Mouse (Mus musculus): ENCODE measurements around the gene Ttc19.
A peak's percentile ranks its signal among the peaks of the same experiment; 100 is the strongest.
"Not testable (repeated sequence)": the region's sequence is repeated elsewhere in the genome, so short reads cannot be mapped to it uniquely, and the experiment has no call there.

Gene Ttc19

DNA sequence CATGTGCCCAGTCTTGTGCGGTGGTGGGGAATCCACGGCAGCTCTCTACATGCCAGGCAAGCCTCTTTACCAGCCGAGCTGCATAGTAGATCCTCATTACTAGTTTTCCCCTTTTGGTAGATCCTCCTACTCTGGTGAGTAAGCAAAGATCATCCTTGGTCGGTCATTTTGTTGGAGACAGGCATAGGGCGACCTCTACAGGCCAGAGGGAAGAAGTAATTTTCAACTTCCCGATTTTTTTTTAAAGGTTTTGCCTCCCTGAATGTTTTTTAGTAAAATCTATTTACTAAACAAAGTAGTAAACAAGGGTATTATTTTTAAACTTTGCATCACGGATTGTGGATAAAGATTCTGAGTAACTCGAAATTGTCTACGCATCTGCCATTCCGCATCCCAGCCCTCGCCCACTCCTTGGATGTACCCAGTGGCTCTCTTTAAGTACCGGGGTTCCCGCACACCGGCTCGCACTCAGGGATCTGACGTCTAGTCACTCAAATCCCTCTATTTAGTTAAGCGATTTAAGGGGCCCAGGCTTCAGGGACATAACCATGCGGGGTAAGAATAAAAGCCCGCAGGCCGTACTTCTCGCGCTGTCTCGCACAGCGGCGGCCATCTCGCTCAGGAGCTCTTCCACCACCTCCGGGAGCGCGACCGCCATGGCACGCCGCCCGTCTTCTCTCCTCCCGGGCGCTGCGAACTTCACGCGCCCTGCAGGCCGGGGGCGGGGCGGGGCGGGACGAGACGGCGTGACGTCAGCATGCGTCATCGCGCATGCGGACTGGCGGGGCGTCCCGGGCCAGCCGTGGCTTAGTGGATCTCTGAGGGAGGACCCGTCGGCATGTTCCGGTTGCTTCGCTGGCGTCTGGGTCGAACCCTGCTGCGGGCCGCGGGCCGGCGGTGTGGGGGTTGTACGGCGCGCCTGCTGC is at the start of gene Ttc19, which contains the start of gene Zswim7:
Gene Ttc19, plus strand, starts transcription at position 799 of the 926 bp plus-strand sequence.
Gene Zswim7, minus strand, starts transcription at position 701 of the 926 bp plus-strand sequence.
- peak; percentile 91 for DNase-seq

DNA sequence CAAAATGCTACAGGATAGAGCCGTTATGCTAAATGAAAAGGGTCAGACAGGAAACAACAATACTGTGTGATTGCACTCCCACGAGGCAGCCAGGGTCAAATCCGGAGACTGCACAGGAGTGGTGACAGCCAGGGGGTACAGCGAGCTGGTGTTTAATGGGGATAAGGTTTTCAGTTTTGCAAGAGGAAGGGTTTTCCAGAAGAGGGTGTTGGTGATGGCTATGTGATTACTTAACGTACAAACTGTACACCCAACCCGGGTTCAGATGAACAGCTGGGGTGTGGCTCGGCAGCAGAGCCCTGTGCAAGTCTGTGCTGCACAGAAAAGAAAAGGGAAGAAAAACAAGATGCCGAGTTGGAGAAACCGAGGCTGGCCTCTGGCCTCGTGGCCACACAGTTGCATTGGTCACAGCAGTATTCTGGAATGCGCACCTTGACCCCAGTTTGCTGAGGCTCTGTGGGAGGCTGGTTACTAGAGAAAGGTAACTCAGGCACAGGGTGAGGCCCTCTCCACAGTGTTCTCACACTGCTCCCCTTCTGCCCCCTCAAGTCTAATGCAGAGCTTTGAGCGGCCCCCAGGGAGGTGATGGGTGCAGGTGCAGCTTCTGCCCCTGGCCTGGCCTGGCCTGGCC is 40.5 kb upstream of the Ttc19 start:
- DNase-seq, result no peak

DNA sequence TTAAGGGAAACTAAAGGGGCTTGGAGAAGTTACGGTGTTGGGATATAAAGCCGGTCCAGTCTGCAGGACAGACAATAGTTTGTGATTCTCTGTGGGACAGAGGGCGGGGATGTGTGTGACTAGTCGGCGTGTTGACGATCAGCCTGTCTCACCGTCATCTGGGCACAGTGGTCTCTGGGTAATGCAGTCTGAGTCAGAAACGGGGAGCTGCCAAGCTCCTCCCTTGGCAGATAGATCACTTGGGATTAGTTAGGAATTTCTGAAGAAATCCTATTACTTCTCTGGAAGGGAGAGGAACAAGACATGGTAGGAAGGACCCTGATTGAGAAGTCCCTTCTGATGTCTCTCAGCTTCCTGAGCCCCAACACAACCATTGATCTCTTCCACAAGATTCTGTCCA is 37.4 kb upstream of the Ttc19 start:
- DNase-seq, result no peak

DNA sequence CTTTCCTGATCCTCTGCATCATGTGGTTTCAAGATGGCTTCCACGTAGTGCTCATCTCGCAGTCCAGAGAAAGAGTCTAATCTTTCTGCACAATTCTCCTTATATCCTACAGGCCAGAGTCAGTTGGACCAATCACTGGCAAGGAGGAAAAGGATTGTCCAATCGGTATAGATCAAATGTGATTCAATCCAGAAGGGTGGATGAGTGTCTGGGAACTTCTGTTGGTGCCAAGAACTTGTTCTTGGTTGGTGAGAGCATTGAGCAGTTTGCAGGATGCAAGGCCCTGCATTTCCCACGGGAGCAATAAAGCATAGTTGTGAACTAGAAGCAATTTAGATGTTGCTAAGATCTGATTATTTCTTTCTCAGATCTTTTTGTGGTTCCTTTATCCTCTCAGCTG is 36.8 kb upstream of the Ttc19 start:
- no peak for DNase-seq

DNA sequence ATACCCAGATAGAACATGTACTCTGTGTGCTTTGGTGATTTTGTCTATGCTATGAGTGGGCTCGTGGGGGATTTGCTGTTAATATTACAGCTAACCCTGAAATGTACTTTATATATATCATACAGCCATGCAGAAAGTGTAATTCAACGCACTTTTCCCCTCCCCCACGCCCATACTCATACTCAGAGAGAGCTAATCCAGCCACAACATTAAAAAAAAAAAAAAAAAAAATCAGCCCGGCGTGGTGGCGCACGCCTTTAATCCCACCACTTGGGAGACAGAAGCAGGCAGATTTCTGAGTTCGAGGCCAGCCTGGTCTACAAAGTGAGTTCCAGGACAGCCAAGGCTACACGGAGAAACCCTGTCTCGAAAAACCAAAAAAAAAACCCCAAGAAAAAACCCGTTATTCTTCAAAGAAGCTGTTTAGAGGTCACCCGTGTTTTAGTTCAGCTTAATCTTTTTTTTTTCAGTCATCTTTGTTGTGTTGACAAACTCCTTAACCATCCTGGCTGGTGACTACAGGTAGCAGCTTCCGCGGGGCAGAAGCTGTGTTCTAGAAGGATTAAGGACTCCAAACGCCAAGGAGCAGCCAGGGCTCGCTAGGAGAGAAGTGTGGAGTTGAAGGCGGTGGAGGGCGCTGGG is 33.4 kb upstream of the Ttc19 start:
- no peak for DNase-seq

DNA sequence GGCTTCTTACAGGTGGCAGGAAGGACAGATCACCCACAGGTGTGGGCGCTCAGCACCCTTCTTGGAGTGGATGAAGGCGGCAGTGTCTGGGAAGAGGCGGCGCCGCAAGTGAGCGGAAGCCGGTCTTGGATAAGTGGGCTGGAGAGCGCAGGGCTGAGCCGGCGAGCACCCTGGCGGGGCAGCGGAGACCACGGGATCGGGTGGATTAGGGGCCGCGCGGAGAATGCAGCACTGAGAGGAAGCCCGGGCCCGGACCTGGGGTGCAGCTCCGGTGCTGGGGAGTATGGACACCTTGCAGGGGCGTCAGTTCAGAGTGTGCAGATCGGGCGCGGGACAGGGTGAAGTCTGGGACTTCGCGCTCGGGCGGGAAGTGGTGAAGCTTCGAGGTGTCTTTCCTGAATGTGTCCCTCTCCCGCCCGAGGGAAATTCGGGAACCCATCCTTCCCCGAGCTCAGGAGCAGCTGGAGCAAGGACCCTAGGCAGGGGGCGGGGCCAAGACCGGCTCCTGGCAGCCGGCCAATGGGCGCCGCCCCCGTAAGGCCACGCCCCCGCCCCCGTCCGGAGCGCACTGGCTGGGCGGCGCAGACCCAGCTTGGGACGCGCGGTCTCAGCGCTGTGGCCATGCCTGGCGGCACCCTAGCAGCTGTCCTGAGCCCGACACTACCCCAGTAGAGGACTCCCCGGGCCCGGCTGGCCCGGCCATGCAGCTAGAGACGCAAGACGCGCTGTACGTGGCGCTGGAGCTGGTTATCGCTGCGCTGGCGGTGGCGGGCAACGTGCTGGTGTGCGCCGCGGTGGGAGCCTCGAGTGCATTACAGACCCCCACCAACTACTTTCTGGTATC is 32.6 kb upstream of the Ttc19 start, which contains the start of gene Adora2b:
Gene Adora2b, plus strand, starts transcription at position 584 of the 844 bp plus-strand sequence.
- DNase-seq, result peak; percentile 20

DNA sequence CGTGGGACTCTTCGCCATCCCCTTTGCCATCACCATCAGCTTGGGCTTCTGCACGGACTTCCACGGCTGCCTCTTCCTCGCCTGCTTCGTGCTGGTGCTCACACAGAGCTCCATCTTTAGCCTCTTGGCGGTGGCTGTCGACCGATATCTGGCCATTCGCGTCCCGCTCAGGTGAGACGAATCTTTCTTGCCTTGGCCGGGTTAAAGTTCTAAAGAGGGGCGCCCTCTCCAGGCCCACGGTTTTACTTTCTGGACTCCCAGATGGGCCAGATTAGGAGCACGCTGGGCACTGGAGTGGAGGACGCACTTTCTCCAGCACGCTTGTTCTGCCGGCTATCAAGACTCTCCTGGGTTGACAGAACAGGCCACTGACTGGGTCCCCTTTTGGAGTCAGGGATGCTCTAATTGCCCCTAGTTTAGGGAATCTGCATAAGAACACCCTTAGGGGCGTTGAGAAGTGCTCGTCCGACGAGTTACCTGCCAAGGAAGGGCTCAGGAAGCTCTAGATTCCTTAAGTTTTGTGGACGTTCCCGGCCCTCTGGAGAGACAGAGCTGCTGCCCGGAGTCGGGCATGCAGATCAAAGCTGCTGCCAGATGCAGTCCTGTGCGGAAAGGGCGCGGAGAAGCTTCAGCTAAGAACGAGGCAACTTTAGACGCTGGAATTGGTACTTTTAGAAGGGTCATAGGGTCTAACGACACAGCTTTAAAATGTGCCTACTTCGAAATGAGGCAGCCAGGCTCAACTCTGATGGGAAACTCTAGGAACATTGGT is 31.8 kb upstream of the Ttc19 start:
- DNase-seq, result peak; percentile 31

DNA sequence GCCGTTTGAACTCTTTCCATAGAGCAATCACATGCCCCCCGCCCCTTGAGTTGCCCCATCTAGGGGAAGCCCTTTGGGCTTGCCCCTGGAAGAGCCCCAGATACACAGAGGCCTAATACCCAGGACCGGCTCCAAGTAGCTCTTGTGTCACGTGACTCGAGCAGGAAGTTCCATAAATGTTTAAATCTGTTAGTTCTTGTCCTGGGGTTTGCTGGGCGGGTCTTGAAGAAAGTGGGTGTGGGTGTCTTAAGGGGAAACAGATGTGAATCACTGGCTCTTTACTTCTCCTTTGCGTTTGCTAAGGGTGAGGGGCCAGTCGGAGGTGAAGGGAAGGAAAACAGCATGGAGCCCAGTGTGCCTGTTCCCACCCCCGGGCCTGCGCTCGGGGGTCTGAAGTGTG is 30.2 kb upstream of the Ttc19 start:
- DNase-seq, result no peak

DNA sequence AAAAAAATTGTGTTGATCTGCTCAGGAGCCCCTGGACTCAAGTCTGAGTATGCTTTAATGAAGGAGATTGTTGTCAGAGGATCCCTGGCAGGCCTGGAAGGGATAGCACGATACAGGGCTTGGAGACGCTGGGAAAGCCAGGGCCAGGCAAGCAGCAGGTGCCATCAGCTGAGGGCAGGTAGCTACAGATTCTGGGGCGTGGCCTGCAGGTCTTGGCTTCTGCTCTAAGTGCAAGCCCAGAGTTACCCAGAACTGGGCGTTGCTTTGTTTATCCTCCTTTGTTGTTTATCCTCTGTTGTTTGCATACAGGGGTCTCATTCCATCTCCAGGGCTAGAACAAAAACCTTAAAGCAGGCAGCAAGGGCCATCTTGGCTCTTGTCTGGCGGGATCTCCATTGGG is 27.9 kb upstream of the Ttc19 start:
- DNase-seq, result no peak

DNA sequence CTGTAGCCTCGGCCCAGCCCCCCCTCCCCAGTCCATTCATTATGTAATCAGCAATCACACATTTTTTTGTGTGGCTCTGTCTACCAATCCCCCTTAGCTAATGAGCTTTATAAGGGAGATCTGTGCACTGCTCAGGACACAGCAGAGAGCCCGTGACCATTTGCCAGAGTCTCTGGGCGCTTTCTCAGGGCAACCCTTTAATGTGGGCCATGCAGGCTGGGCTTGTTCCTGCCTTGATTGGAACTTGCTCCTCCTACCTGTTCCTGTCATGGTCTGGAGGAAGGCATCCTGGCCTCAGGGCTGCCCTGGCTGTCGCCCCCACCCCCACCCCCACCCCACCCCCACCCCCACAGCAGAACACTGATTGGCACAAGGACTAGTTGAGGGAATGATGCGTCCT is 22.1 kb upstream of the Ttc19 start:
- DNase-seq, result no peak

DNA sequence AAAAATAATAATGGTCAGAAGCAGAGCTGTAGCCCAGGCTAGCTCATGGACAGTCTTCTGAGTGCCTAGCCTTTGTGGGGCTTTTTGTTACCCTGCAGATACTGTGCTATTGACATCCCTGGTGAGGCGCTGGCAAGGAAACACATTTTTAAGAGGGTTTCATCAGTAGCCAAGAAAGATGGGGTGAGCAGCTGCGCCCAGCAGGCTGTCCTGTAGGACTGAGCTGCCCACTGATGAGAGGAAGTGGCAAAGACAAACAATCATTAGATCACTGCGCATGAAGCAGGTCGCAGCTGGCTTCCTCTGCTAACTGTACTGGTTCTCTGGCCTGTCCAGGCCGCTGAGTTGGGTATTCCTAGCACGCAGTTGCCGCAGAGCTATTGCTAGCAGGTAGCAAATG is 17.7 kb upstream of the Ttc19 start:
- no peak for DNase-seq

DNA sequence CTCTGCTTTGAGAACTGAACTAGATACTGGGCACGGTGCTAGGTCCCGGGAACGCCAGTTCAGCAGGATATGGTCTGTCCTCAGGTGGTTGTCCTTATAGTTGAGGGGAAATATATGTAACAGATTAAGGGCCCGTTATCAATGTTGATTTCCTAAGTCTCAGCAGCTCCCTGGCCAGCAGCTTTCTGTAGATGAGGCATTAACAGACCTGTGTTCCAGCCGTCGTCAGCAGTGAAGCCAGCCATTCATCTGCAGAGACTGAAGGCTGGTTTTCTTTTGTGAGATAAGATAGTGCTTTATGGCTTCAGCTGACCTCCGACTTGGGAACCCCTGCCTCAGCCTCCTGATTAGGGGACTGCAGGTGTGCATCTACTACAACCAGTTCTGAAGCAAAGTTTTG is 17.3 kb upstream of the Ttc19 start:
- DNase-seq, result no peak

DNA sequence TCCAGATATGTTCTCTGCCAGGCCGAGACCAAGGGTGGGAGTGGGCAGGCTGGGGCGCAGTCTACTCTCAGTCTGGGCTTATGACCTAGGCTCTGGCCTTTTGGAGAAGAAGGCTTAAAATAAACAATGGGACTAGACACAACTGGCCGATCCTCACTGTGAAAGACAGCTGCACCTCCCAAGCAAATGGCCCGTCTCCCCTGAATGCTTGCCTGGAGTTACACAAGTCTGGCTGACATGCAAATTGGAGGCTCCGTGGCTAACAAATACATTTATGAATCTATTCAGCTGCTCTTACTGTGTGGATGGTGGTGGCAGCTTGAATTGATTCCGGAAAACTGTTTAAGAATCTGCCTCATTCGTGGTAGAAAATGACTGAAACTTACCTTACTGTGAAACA is 15.6 kb upstream of the Ttc19 start:
- DNase-seq, result no peak

DNA sequence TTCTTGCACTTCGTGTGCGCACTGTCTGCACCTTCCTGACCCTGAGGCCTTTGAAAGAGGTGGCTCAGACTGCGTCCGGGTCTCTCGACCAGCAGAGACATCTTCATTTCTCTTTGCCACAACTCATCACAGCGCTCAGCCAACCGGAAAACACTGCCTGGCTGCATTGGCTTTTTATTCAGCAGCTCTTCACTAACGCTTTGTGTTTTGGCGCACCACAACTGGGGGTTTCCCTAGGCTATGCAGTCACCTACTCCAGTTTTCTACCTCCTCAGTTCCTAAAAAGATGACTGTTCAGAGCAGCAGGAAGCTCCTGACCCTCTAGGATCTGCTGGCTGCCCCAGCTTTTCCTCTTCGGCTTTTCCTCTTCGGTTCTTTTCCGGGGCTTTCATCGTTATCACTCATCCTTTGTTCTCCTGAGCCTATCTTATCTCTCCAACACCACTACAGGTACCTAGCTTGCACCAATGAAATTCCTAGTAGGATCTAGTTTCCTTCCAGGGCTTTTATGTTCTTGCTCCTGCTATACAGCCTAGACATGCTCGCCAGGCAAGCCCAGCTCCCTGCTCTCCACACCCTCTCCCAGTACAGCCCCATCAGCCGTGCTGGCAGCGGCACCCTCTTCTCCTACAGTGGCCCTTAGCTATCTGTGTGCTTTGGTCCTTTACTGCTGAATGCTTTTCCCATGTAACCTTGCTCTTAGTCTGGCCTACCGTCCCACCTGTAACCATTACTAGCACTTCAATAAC is 14.6 kb upstream of the Ttc19 start:
- no peak for DNase-seq

DNA sequence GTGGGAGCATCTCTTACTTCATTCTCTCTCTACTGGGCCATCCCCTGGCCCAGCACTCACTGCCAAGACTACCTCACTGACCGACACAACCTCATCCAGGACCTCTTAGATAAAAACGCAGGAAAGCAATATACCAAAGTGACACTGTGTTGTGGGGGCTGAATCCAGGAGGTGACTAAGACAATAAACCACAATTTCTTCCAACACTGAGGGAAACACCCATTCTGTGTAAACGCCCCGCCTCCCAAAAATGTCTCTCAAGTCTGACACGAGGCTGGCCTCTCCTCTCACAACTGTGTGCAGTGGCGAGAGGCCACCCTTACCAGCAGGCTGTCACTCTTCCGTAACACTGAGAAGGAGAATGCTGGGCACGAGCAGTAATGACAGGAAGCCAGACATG is 12.9 kb upstream of the Ttc19 start:
- no peak for DNase-seq

DNA sequence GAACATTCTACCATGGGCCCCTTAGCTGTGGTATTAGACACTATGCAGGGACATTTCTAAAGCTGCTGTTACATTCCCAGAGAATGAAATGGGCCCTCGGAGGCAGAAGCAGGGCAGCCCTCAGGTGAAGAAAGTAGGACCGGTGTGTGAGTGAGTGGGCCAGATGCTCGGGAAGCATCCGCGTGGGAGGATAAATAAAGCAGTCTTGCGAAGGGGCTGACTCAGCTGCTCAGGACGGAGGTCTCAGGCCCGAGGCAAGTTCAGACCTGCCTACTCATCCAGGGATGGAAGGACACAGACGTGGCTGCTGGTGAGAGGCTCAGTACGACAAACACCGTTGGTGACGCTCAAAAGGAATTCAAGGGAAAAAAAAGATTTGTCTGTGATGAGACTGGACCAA is 12.2 kb upstream of the Ttc19 start:
- no peak for DNase-seq

DNA sequence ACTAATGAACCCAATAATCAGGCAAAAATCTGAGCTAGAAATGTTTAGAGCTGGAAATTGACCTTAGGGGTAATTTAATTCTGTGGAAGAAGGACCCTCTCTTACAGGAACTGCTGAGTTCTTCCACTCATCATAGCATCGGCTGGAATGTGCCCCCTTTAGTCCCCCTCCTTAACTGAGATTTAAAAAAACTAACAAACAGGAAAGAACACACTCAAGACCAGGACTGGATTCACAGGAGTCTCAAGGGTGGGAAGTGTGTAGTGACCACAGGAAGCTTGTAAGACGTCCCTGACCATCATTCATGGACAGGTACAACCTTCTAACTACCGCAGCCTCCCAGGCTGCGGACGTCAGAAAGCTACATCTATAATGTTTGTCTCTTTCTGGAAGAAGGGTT is 10.4 kb upstream of the Ttc19 start:
- DNase-seq, result no peak

DNA sequence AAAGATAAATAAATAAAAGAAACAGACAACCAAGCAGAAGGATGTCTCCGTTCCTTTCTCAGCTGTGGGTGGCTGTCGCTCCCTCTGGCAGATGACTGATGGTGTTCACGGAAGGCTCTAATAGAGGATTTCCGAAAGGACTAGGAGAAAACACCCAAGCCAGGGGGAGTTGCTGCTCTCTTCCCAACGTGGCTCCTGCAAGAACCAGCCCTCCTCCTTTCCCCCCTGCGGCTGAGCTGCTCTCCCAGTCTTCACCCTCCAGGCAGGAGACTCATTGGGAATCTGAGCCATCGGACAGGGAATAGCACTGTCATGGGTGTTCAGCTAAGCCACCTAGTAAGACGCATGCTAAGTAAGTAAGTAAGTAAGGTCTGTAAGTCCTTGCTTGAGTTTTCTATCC is 4.2 kb upstream of the Ttc19 start:
- no peak for DNase-seq

DNA sequence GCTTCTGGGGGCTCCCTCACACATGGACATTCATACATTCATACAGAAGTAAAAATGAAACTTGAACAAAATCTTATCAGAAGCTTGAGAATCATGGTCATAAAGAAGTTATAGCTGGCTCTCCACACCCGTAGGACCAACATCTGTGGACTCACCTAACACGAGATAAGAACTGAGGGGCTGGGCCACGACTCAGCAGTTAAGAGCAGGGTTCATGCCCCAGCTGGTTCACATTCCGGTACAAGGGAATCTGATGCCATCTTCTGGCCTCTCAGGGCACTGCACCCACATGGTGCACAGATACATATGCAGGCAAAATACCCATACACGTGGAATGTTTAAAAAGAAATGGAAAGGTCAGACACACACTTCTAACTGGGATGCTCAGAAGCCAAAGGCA is 3.2 kb upstream of the Ttc19 start:
- no peak for DNase-seq

DNA sequence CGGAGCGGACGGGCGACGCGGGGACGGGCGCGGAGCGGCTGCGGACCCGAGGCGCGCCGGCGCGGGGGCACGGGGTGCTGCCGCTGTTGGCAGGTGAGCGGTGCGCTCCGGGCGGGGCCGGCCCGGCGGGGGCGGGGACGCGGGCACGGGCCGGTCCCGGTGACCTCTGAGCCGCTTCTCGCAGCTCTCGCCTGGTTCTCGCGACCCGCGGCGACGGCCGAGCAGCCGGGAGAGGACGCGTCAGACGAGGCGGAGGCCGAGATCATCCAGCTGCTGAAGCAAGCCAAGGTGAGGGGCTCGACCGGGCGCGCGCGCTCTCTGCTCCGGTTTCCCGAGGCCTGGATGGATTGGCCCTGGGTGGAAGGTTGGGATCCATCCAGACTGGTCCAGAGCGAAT is 326 bp downstream of the Ttc19 start:
- DNase-seq, result no peak

DNA sequence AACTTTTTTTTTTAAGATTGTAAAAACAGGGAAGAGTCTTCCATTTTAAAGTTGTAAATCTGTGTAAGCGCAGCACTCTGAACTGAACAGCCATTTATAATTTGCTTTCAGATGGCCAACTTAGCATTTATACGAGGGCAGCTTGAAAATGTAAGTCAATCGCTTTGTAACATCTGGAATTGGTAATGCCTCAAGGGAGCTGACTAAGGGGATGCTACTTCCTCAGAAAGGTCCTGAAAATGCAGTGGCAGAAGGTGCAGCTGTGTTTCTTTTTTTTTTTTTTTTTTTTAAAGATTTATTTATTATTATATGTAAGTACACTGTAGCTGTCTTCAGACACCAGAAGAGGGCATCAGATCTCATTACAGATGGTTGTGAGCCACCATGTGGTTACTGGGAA is 2.7 kb downstream of the Ttc19 start:
- DNase-seq, result not testable (repeated sequence)
